35 mouse cellular contexts compared by ENCODE assay signal in the genomic region with DNA sequence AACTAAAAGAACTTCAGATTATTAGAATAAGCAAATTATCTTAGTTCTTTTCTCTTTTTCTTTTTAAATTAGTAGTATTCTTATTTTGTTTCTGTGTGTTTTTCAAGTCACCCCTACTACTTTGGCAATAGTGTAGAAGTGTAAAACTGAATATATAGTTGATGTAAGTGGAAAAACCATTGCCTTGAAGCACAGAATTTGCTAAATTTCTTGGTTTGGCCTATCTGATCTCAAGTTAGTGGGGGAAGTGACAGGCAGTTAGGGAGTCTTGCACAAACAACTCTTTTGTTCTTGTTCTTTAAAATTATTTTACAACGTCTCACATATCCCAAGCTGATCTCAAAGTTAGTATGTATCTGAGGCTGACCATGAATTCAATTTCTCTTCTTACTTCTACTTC.
"Had no signal": no experiment of that assay in that cellular context is flagged by ENCODE, and none has a peak within 500 bp of the region (broad histone marks: within the 10 kb centered on the region; RNA-seq: fewer than 3 reads in every experiment).

No protein-coding gene starts in this region.

- H3K27ac ChIP-seq: heart, embryonic 10.5 days; heart, embryonic 13.5 days; heart, embryonic 15.5 days; hindbrain, embryonic 10.5 days; hindbrain, embryonic 13.5 days; hindbrain, embryonic 14.5 days; hindbrain, embryonic 15.5 days; hindbrain, postnatal 0 days; intestine, embryonic 15.5 days; kidney, embryonic 15.5 days; kidney, postnatal 0 days; left cerebral cortex, adult 2 months had no signal

- H3K4me2 ChIP-seq: heart, embryonic 11.5 days; heart, embryonic 12.5 days; heart, embryonic 13.5 days; heart, embryonic 15.5 days; hindbrain, embryonic 13.5 days; hindbrain, embryonic 14.5 days; hindbrain, embryonic 15.5 days; intestine, embryonic 15.5 days; kidney, embryonic 15.5 days had no signal

- H3K36me3 ChIP-seq: intestine, embryonic 15.5 days had no signal

- H3K9ac ChIP-seq: heart, embryonic 12.5 days; heart, embryonic 13.5 days; heart, embryonic 15.5 days; hindbrain, embryonic 13.5 days; hindbrain, embryonic 14.5 days; hindbrain, embryonic 15.5 days; intestine, embryonic 15.5 days; kidney, embryonic 15.5 days had no signal

- H3K4me1 ChIP-seq: heart, embryonic 10.5 days; heart, embryonic 12.5 days; heart, embryonic 13.5 days; heart, embryonic 15.5 days; hindbrain, embryonic 10.5 days; hindbrain, embryonic 13.5 days; hindbrain, embryonic 15.5 days; intestine, embryonic 15.5 days; kidney, embryonic 15.5 days had no signal

- H3K27me3 ChIP-seq: heart, embryonic 12.5 days; heart, embryonic 13.5 days; heart, embryonic 15.5 days; hindbrain, embryonic 13.5 days; hindbrain, embryonic 15.5 days; intestine, embryonic 15.5 days; kidney, embryonic 15.5 days had no signal

- ATAC-seq: hindbrain, embryonic 16.5 days; hindbrain, postnatal 0 days; inflammation-experienced regulatory T-cells, adult 6 months; intestine, embryonic 15.5 days; intestine, embryonic 16.5 days; intestine, postnatal 0 days had no signal

- H3K9me3 ChIP-seq: heart, embryonic 10.5 days; heart, embryonic 13.5 days; heart, embryonic 15.5 days; hindbrain, embryonic 10.5 days; hindbrain, embryonic 13.5 days; hindbrain, embryonic 15.5 days; intestine, embryonic 15.5 days; kidney, embryonic 15.5 days had no signal

- DNase-seq: heart, postnatal 10 days; heart, postnatal 14 days; heart, postnatal 36 days; heart, postnatal 4 days; kidney, adult 11 months; kidney, adult 18-20 months; kidney, adult 2 months; kidney, adult 8-10 months; kidney, adult 9 months; kidney, postnatal 10 days; kidney, postnatal 14 days; kidney, postnatal 25 days; kidney, postnatal 36 days; kidney, postnatal 4 days; layer of hippocampus, adult 9-11 months; layer of hippocampus, postnatal 36 days had no signal

- H3K4me3 ChIP-seq: heart, embryonic 10.5 days; heart, embryonic 12.5 days; heart, embryonic 13.5 days; heart, embryonic 15.5 days; hindbrain, embryonic 10.5 days; hindbrain, embryonic 13.5 days; hindbrain, embryonic 15.5 days; intestine, embryonic 15.5 days; kidney, embryonic 15.5 days; layer of hippocampus, adult 2 months; left cerebral cortex, adult 2 months had no signal
